Mouse (Mus musculus) left cerebral cortex, postnatal 36 days (tissue): ENCODE data around the gene Lonrf2. TPM values are rescaled to one million over a fixed set of nuclear protein-coding genes. Genes with fewer than 3 reads are reported as not detected.
A peak's percentile ranks its signal among the peaks of the same experiment; 100 is the strongest.

Experiments used
- DNase-seq, 2 experiments: peaks; one replicate each; pipeline ENCODE4 v3.0.0; 2021 to 2022; ENCODE audit warnings: low spot score in 2 of 2, mixed read lengths in 1 of 2
- intact Hi-C: fragments of 180-260 bp; cut with DNase I; formaldehyde crosslinking; loops from one replicate; pipeline ENCODE4 v1.15.1; 2025
- total RNA-seq, 2 experiments: library from RNA; stranded (reverse); gene quantifications; 2 replicates each; pipeline ENCODE4 v1.2.3; 2021

Lonrf2 gene
- total RNA-seq = 100 to 1,000 TPM; 108 to 120 TPM

DNA sequence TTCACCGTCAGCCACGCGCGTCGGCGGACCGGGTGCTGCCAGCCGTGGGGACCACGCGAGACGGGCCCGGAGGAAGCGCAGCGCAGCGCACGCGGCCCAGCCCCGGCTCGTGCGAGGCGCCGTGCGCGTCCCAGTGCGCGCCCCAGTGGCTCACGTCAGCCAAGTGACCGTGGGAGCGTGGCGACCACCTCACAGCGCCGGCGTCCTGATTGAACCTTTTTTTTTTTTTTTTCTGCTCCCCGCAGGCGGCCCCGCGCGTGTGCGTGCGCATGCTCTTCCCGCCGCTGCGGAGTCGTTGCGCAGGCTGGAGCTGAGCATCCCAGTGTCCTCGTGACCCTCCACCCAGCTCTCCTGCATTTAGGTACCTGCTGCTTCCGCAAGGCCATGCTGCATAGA is at the start of gene Lonrf2:
TSS of gene Lonrf2 (minus strand) at position 235 of the 396 bp plus-strand sequence.
- intact Hi-C loops = loop anchor here (5.0 kb wide), 1 partner anchor 1119 kb away; no protein-coding TSS in a partner anchor
- peak; percentile 81 to 87 for DNase-seq

DNA sequence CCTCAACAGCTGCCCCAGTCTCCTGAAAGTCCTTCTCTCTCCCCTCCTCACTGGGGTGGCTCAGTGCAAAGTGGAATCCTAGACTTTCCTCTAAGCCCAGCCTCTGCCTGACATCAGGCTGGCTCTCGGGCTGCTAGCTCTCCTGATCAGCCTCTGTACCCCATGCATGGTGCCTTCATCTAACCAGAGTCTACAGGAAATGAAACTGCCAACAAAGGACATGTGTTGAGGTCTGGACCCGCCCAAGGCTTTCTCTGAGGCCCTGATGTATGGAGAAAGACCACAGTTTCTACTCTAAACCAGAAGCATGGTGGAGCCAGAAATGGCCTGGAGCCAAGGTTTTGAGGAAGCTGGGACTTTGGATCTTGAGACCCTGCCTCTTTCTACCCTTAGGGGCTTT is 49.4 kb upstream of the Lonrf2 start:
- intact Hi-C loops = no loop called here
- DNase-seq = no peak

DNA sequence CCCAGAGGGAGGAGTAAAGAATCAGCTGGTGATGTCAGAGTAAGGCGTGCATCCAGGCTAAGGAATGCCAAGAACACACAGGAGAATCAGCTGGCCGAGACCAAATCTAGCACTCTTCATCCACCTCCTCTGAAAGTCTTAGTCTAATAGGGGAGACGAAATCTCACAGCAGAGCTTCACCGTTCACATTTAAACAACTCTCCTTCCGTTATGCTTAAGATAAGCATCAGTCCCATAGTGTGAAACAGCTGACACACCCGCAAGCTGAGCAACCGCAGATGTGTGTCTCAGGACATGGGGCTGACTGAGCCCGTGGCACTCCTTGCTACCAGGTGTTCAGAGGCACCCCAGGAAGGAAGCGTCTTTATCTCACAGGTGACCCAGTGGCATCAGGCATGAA is 47.3 kb upstream of the Lonrf2 start:
- DNase-seq = no peak
- intact Hi-C loops = no loop called here

DNA sequence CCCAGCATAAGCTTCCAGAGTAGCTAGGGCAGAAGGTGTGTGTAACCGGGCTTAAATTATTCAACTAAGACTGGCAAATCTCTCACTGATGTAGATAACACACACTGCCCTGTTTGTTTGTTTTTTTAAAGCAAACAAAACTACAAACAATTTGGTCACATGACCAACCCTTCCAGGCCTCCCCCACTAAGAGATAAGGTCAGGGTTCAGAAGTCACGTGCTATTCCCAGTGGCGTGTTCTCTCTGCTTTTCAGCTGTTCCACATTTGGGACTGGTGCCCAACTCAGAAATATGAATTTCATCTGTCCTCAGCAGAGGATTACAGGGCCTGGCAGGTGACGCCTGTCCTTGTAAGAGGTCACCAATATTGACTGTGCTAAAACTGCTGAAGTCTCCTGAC is 46.2 kb upstream of the Lonrf2 start:
- intact Hi-C loops = no loop called here
- DNase-seq = no peak

DNA sequence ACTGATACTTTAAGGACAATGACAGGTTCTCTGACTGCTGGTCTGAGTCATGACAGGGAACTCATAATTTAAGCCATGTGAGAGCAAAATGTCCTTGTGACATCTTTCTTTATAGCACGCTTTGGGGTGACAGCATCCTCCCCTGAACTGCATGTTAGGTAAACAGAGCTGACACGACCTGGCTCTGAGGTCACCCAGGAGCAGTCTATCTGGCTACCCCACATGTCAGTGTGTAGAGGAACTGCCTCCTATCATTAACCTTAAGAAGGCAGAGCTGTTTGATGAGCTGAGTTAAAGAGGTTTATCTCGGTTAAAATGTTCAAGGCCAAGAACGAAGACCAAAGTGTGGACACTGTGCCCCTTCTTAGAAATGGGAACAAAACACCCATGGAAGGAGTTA is 44.9 kb upstream of the Lonrf2 start:
- no peak for DNase-seq
- intact Hi-C loops = no loop called here

DNA sequence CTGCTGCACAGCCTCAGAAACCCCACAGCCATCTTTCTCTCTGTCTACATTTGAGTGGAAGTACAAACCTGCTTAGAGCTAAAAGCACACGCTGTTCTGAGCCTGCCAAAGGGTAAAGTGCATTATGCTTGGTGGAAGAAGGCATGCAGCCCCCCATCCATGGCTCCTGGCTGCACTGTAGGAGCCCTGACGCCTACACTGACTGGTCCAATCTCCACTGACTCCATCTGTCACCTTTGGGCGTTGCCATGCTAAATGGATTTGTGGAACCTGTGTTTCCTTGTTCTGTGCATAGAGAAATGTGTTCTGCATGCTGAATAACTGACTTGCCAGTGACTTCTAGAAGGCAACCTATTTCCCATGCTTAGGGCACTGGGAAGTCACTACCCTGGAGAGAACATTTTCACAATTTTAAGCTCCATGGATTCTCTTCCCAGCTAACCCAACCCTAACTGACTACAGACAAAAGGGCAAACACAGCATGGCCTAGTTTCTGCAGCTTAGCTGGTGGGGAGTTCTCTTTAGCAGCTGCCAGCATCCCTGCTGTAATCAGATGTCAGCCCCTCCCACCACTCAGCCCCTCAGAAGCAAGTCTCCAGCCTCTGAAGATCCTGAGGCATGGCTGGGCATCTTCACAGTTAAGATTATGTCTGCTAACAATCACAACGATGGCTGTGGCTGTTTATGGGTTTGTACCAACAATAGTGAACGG is 40.3 kb upstream of the Lonrf2 start:
- intact Hi-C loops = loop anchor here (5.0 kb wide), 1 partner anchor 650 kb away; no protein-coding TSS in a partner anchor
- DNase-seq = no peak

DNA sequence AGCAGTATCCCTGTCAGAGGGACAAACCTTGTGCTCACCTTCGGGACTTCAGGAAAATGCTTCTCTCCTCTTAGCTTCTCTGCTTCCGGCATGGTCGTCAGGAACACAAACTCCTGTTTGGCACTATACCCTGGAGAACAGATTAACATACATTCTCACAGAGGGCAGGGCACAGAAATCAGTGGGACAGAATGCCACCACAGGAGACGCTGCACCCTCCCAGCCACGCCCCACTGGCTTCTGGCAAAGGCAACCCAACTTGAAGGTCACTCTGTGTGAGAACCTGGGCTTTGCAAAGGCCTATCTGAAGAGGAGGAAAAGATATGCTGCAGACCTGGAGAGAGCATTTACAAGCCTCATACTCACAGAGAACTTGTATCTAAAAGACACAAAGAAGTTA is 37.4 kb upstream of the Lonrf2 start:
- no peak for DNase-seq
- intact Hi-C loops = no loop called here

DNA sequence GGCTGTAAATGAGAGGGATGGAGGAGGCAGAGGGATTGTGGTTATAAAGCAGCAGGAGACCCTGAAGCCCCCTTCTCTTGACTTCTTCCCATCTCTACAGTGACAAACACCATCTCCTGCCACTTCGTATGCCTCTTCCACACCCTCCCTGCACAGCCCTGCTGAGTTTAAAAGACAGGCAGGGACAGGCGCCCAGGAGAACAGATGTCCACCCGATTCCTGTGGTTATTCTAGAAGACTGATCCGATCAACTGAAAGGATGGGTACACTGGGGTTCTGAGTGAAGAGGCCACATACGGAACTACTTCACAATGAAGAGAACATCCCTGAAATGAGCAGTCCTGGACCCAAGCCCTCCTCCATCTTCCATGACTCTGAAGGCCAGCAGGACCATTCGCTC is 35.3 kb upstream of the Lonrf2 start:
- intact Hi-C loops = no loop called here
- DNase-seq = no peak

DNA sequence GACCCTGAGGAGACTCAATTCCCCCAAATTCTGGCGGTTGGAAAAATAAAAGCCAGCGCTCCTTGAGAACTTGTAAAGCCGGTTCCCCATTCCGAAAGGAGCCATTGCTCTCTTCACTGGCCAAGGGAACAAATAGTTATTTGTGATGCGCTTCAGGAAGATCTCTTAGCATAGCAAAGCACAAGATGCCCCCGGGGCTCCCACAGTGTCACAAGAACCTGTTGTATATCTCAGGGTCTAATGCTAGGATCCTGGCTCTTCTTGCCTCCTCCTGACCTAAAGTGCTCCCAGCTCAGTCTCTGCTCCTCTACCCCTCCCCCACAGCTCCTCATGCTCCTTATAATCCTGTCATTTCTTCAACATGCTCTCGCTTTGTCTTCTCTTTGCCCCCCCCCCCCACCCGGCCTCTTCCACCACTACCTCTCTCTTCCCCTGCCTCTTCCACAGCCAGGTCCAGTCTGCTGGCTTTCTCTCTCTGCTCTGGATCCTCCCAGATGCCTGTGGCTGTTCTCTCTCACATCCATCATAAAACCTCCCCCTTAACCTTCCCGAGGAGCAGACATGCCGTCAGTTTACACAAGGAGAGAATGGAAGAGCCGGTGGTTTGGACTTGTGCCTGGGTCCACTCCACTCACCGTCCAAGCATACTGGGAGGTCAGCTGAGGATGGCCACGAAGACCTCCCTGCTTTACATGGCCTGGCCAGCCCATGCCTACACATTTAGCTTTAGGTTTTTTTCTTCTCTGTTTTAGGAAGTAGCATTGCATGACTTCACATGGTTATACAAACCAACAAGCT is 33.1 kb upstream of the Lonrf2 start:
- intact Hi-C loops = no loop called here
- no peak for DNase-seq

DNA sequence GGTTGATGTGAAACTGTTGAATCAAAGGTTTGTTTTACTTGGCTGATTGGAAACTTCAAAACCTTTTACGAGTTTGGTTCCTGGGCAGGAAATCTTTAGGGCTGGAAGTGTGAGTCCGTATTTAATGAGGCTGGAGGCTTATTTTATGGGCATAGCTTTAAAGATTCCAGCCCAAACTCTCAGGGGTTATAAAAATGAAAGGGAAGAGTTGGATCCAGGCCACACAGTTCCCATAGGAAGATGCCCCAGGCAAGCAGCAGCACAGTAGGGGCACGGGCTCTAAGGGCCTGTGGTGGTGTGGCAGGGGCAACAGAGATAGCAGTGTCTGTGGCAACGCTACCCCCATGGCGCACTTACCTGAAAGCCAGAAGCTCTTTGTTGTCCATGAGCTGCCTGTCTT is 29.7 kb upstream of the Lonrf2 start:
- intact Hi-C loops = no loop called here
- no peak for DNase-seq

DNA sequence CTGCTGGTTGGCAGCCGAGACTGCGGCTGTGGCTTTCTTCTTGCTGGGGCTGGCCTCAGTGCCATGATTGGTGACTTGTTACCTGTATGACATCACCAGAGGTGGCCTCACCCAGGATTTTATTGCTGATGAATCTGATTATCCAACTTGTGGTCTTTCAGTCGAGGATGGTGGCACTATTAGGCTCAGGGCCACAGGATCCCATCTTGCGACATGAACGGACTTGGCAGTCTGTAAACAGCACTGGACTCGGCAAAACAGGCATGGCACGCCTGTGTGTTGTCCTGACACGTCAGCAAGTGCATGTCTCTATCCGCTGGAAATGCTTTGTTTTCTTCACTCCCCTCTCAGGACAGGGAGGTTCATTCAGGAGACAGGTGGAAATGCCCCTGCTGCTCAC is 27.8 kb upstream of the Lonrf2 start:
- no peak for DNase-seq
- intact Hi-C loops = no loop called here

DNA sequence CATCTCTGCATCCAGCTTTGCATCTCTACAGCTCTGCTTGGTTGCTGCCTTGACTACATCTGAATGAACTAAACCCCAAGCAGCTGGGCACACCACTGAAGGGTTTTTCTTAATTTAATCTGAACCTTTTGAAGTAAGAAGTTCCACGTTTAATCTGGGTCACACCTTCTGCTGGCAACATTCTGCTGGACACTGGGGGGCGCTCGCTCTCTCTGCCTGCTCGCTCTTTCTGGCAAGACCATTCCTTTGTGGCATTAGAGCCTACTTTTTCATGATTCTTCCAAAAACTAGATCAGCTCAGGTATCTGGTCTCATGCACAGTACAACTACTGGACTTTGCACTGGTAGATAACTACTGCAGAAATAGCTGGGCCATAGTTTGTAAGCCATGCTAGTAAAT is 25.7 kb upstream of the Lonrf2 start:
- DNase-seq = peak; percentile 31 to 32
- intact Hi-C loops = loop anchor here (2.0 kb wide), 1 partner anchor 73 kb away; no protein-coding TSS in a partner anchor

DNA sequence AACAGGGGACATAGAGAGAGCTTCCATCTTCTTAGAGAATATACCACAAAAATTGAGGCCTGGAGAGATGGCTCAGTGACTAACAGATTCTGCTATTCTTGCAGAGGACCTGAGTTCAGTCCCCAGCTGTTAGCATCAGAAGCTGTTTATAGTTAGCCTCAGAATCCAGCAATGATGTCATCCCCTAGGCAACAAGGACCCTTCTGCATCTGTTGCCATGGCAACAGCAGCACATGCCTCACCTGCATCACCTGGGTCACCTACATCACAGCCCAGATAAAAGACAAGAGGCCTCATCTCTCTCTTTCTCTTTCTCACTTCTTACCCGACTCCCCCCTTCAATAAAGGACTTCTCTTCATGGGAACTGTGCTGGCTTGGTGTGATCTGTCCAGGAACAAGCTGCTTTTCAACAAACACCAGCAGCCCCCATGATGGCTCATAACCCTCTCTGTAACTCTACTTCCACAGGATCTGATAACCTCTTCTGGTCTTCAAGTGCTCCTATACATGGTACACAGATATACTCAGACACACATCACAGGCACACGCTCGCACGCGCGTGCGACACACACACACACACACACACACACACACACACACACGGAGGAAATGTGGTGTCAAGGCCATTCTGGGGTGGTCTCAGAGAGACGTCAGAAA is 24.5 kb upstream of the Lonrf2 start:
- intact Hi-C loops = no loop called here
- no peak for DNase-seq

DNA sequence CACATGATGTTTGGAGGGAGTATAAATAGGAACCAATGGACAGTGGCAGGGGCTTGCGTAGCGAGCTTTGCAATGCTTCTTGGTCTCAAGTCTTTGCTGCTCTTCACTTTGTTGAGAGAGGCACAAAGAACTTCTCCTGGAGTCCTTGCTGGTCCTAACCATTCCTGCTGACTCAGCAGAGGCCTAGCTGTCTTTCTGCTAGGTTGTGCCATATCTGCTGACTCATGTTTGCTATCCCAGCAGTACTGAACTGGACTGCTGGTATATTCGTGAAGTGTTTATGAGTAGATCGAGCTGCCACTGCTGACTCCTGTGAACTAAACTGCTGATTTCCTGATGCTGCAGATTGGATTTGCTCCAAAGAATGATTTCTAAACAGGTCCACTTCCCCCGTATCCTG is 23.7 kb upstream of the Lonrf2 start:
- DNase-seq = no peak
- intact Hi-C loops = no loop called here

DNA sequence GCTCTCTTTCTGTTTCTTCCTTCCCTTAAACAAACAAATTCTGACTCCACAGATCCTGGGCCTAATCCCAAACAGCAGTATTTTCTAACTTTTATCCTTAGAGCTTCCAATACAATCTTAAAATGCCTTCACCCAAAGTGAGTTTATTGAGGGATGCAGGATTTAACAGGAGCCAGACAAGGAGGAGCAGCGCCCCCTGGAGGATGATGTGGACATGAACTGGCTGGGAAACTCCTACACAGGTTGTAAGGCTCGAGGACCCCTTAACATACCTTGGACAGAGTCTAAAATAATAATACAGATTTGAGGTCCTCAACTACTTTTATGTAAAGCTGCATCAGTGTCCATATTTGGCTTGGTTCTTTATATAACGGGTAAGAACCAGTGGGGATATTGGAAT is 19.7 kb upstream of the Lonrf2 start:
- intact Hi-C loops = loop anchor here (5.0 kb wide), 1 partner anchor 59 kb away; no protein-coding TSS in a partner anchor
- peak; percentile 39 to 58 for DNase-seq

DNA sequence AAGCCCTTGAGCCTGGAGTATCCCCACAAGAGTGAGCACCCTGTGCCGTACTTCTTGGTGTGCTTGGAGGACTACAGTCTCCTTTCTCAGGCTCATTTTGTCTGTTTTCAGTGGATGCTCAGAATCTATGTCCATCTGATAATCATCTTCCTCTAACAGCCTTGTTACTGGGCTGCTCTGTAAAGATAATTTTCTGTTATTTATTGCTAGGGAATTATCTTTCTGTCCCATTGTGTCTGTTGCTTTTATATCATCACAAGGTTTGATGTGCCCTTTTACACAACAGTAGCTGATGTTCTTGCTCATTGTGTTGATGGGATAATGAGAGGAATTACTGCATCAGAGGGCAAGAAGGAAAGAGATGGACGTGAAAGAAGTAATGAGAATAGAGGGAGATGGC is 15.7 kb upstream of the Lonrf2 start:
- DNase-seq = no peak
- intact Hi-C loops = no loop called here

DNA sequence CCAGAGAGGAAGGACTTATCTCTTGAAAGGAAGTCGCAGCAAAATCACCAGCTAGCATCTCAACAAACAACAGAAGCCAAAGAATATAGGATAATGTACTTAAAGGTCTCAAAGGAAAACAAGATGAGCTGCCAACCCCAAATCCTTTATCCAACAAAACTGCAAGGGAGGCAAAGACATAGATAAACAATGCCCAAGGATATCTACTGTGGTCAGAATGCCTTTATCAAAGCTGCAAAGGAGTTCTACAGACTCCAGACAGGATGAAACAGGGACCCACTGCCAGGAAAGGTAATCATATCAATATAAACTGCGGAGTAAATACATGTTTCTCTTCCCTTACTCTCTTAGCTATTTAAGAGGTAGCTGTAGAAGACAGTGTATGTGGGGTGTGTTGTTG is 14.1 kb upstream of the Lonrf2 start:
- no peak for DNase-seq
- intact Hi-C loops = no loop called here

DNA sequence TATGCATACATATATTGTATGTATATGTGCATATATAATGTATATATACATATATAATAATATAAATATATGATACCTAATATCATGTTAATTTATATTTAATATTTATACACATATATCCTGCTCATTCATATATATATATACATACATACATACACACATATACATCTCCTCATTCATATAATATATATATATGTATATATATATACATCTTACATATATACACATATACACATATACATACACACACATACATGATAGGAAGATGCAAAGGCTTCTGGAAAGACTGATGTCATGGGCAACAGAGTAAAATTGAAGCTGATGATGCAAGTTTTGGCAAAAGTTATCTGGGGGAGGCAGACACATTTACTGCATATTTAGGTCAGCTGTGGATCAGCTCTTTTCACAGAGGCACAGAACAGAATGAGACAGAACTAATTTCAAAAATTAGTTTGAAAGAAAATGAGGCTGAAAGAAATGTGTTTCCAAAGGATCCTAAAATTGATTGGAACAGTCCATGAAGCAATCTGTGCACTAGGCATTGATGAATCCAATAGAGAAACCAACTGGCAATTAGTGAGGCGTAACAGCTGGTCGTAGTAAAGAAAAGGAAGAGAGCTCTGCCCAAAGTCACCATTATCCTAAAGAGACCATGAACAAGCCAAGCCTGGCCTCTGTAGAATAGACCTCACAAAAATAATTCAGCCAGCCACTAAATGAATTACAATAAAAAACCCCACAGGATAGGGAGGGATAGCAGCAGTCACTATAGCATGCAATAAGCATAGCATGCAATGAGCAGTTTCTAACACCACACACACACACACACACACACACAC is 12.2 kb upstream of the Lonrf2 start:
- intact Hi-C loops = no loop called here
- no peak for DNase-seq

DNA sequence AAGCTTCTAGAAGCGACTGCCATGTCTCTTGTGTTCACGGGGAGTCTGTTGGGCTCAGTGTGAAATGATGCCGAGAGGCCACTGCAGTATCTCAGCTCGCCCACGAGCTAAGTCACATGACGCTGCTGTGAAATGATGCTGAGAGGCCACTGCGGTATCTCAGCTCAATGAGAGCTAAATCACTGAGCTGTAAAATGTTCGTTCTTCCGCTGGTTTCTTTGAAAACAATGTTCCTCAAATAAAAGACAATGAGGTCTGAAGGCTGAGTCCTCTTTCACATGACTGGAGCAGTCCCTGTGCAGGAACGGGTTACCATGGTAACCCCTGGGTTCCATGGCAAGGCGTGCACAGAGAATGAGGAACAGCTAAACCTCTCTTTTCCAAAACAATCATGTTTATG is 11.5 kb upstream of the Lonrf2 start:
- DNase-seq = peak; percentile 57 to 71
- intact Hi-C loops = no loop called here

DNA sequence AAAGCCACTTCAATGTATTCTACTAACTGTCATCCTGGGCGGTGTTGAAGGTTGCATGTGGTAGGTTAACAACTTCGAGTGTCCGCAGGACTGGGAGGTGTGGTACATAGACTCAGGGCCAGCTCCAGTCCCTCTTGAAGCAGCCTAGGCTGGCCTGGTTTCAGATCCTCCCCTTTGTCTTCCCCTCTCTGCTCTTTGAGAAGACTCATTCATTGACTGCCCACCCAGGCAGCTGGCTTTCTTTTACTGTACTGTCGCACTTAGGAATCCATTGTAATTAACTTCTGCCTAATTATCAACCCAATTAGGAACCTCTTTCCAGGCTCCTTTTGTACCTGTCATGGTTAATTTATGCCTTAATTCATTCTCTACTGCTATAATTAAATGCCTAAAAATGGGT is 6.8 kb upstream of the Lonrf2 start:
- DNase-seq = no peak
- intact Hi-C loops = no loop called here
